ENCODE assay signal across 34 mouse cellular contexts in genomic region chr6:139464292-139464691, GRCm38 (mm10). TPM values are rescaled to one million over a fixed set of nuclear protein-coding genes. Genes with fewer than 3 reads are reported as not detected.
"Had no signal": no experiment of that assay in that cellular context is flagged by ENCODE, and none has a peak within 500 bp of the region (broad histone marks: within the 10 kb centered on the region; RNA-seq: fewer than 3 reads in every experiment).

No protein-coding gene starts in this region.

- H3K4me1 ChIP-seq: heart, embryonic 10.5 days; heart, embryonic 12.5 days; hindbrain, embryonic 10.5 days; hindbrain, embryonic 12.5 days; intestine, embryonic 15.5 days; limb, embryonic 10.5 days; limb, embryonic 12.5 days; liver, embryonic 13.5 days; liver, embryonic 15.5 days had no signal

- DNase-seq: gastrocnemius, postnatal 25 days; heart, adult 18-20 months; heart, postnatal 10 days; heart, postnatal 4 days; kidney, adult 18-20 months; kidney, adult 8-10 months; kidney, postnatal 25 days; liver; liver, embryonic 13.5 days; liver, postnatal 0 days had no signal

- H3K9me3 ChIP-seq: heart, embryonic 10.5 days; heart, embryonic 12.5 days; hindbrain, embryonic 10.5 days; hindbrain, embryonic 12.5 days; intestine, embryonic 15.5 days; limb, embryonic 10.5 days; limb, embryonic 12.5 days; liver, embryonic 13.5 days; liver, embryonic 15.5 days had no signal

- H3K4me3 ChIP-seq: heart, embryonic 10.5 days; heart, embryonic 12.5 days; hindbrain, embryonic 10.5 days; hindbrain, embryonic 12.5 days; intestine, embryonic 15.5 days; layer of hippocampus, adult 2 months; left cerebral cortex, adult 2 months; limb, embryonic 10.5 days; limb, embryonic 12.5 days; liver, embryonic 13.5 days; liver, embryonic 15.5 days had no signal

- H3K4me2 ChIP-seq: heart, embryonic 12.5 days; hindbrain, embryonic 12.5 days; hindbrain, embryonic 14.5 days; intestine, embryonic 15.5 days; limb, embryonic 12.5 days; liver, embryonic 11.5 days; liver, embryonic 13.5 days; liver, embryonic 15.5 days had no signal

- H3K27me3 ChIP-seq: heart, embryonic 12.5 days; hindbrain, embryonic 12.5 days; intestine, embryonic 15.5 days; limb, embryonic 12.5 days; liver, embryonic 13.5 days; liver, embryonic 15.5 days had no signal

- ATAC-seq: hindbrain, embryonic 16.5 days; inflammation-experienced regulatory T-cells, adult 6 months; intestine, embryonic 15.5 days; intestine, postnatal 0 days; liver, postnatal 0 days had no signal

- H3K36me3 ChIP-seq: heart, embryonic 10.5 days; heart, embryonic 12.5 days; hindbrain, embryonic 10.5 days; hindbrain, embryonic 12.5 days; intestine, embryonic 15.5 days; limb, embryonic 10.5 days; limb, embryonic 12.5 days; liver, embryonic 13.5 days; liver, embryonic 15.5 days had no signal

- H3K27ac ChIP-seq: heart, embryonic 10.5 days; hindbrain, embryonic 10.5 days; hindbrain, embryonic 12.5 days; hindbrain, embryonic 14.5 days; intestine, embryonic 15.5 days; layer of hippocampus, adult 2 months; left cerebral cortex, adult 2 months; limb, embryonic 10.5 days; limb, embryonic 12.5 days; liver, embryonic 13.5 days; liver, embryonic 15.5 days had no signal

- H3K9ac ChIP-seq: heart, embryonic 12.5 days; hindbrain, embryonic 12.5 days; hindbrain, embryonic 14.5 days; intestine, embryonic 15.5 days; limb, embryonic 12.5 days; liver, embryonic 13.5 days; liver, embryonic 15.5 days; liver, postnatal 0 days had no signal

RNA-seq across cellular contexts. Expression of gene Rergl, which starts 37.5 kb away (rescaled TPM):
- total RNA-seq: gastrocnemius, adult 8-10 months; gastrocnemius, postnatal 25 days; granulocyte monocyte progenitor cell, adult 5-6 weeks; heart, adult 8-10 months; heart, postnatal 4 days; layer of hippocampus, adult 2 months; layer of hippocampus, postnatal 10 days; layer of hippocampus, postnatal 25 days; left cerebral cortex, adult 2 months; left cerebral cortex, postnatal 14 days; left cerebral cortex, postnatal 36 days had no signal
- polyA plus RNA-seq: heart, embryonic 10.5 days; heart, embryonic 12.5 days; heart, embryonic 14.5 days; heart, embryonic 16.5 days; hindbrain, embryonic 10.5 days; hindbrain, embryonic 12.5 days; hindbrain, embryonic 14.5 days; hindbrain, embryonic 16.5 days; inflammation-experienced regulatory T-cells, adult 6 months; limb, embryonic 10.5 days; limb, embryonic 12.5 days; liver, embryonic 11.5 days; liver, embryonic 13.5 days; liver, embryonic 15.5 days; liver, postnatal 0 days had no signal
